Mouse (Mus musculus) bone marrow macrophage, adult 2 months (primary cell): ENCODE measurements at regions not wholly inside any gene's neighbourhood (a gene's known extent, or its start where the extent isn't known, plus 50 kb on each side); places are given as distances from the start of the nearest gene placed in this dataset.
"Not testable (repeated sequence)": the region's sequence is repeated elsewhere in the genome, so short reads cannot be mapped to it uniquely, and the experiment has no call there.

Experiments used
- H3K27ac ChIP-seq: 2 replicates; pipeline ENCODE4 v1.5.1; 2012; ENCODE audit warnings: low read depth, low read length; ENCODE audit not compliant: insufficient read depth
- H3K4me1 ChIP-seq: 2 replicates; pipeline ENCODE4 v1.6.1; 2012; ENCODE audit warnings: low read length; ENCODE audit not compliant: control insufficient read depth, insufficient read depth
- H3K4me3 ChIP-seq: 2 replicates; pipeline ENCODE4 v1.5.1; 2012; ENCODE audit warnings: mild to moderate bottlenecking, low read length, moderate library complexity; ENCODE audit not compliant: insufficient read depth
- CTCF ChIP-seq: IDR thresholded peaks from 2 replicates; pipeline ENCODE4 v1.5.1; 2012; ENCODE audit warnings: low read depth, mild to moderate bottlenecking, low read length, moderate library complexity
- POLR2A ChIP-seq: IDR thresholded peaks from 2 replicates; pipeline ENCODE4 v1.6.1; 2012; ENCODE audit warnings: mild to moderate bottlenecking, low read depth, low read length, borderline replicate concordance

- no peak overlapping the region for H3K27ac ChIP-seq
- no peaks in the 10 kb centered on the region for H3K4me1 ChIP-seq
- no peak overlapping the region for H3K4me3 ChIP-seq
- TF ChIP-seq CTCF, result no peak
- TF ChIP-seq POLR2A, result no peak
Measured at GRCm38 (mm10) chr2:17946047-17946446, 50.7 kb downstream of the H2al2a start.

GRCm38 (mm10) chr2:17945369-17945915, 51.3 kb downstream of the H2al2a start:
- Histone ChIP-seq H3K27ac (no peak overlapping the region), H3K4me1 (no peaks in the 10 kb centered on the region), H3K4me3 (no peak overlapping the region)
- TF ChIP-seq CTCF (no peak), POLR2A (no peak)

- Histone ChIP-seq H3K4me3 (no peak overlapping the region), H3K4me1 (no peaks in the 10 kb centered on the region), H3K27ac (no peak overlapping the region)
- TF ChIP-seq CTCF (no peak), POLR2A (no peak)
Measured at GRCm38 (mm10) chr2:17943506-17943905, 53.3 kb downstream of the H2al2a start.

GRCm38 (mm10) chr2:17942528-17943387, 54.0 kb downstream of the H2al2a start:
- Histone ChIP-seq H3K4me3 (no peak overlapping the region), H3K4me1 (no peaks in the 10 kb centered on the region), H3K27ac (no peak overlapping the region)
- TF ChIP-seq CTCF, result no peak
- TF ChIP-seq POLR2A, result no peak

DNA sequence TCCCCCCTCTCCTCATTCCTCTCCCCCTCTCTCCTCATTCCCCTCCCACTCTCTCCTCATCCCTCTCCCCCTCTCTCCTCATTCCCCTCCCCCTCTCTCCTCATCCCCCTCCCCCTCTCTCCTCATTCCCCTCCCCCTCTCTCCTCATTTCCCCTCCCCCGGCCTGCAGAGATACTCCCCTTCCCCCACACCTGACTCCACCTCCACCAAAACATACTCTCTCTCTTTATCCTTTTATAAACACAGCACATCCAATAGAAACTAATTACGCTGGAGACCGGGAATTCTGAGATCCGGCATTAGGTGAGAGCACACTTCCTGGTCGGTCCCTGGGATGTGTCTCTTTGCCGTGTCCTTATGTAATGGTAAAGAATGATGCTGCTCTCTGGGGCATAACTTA, 54.8 kb downstream of the H2al2a start:
- TF ChIP-seq CTCF, result no peak
- no peak for TF ChIP-seq POLR2A
- no peak overlapping the region for H3K27ac ChIP-seq
- H3K4me3 ChIP-seq, result no peak overlapping the region
- no peaks in the 10 kb centered on the region for H3K4me1 ChIP-seq

GRCm38 (mm10) chr2:17939857-17940848, 56.6 kb downstream of the H2al2a start:
- not testable (repeated sequence) for H3K27ac ChIP-seq, H3K4me3 ChIP-seq, H3K4me1 ChIP-seq

DNA sequence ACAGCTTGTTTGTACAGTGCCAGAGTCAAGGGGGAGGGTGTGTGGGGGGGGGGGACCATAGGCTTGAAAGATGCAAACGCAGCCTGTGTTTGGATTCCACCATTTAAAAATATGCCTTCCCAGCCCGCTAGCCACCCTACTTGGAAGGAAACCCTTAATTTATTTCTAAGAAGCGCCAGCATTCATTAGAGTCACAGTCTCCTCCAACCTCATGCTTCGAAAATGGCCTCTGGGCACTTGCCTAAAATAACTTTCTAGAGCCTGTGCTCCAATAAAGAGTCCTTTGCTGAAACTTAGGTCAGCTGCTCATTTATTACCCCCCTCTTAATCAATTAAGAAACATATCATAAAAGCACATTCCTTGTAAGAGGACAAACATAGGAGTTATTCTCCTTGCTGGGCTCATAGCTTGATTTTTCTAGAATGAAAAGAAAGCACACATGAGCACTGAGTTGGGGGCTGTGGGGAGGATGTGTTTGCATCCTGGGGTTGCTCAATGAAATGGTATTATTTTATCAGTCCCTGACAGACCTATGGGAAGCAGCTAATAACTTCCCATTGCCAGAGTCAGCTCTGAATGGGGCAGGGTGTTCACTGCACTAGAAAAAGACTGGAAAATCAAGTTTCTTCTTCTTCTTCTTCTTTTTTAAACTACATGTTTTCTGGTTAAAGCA, 57.4 kb downstream of the H2al2a start:
- TF ChIP-seq POLR2A (no peak), CTCF (no peak)
- Histone ChIP-seq H3K4me1 (peaks cover 2% of the 10 kb centered on the region; the same call in 1 of the 2 replicates), H3K27ac (no peak overlapping the region), H3K4me3 (no peak overlapping the region)

DNA sequence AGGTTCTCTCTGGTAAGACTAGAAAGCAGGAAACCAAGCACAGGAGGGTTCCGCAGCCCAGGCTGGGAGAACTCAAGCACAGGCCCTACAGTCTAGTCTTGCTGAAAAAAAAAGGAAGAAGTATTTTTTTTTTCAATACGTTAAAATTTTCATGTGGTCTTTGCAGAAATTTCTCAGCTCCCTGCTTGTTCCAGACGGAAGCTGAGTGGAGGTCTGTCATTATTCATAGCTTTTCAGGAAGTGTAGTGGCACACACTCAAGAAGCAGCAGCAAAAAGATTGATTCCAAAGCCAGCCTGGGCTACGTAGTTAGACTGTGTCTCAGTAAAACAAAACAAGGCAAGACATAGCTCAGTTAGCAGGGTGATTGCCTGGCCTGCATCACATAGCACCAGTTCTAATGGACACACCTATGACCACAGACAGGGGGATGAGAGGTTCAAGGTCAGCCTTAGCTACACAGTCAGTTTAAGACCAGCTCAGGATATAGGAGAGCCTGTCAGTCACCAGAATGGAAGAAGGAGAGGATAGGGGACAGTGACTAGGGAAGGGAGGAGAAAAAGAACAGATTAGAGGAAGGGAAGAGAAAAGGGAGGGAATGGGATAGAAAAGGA, 60.1 kb downstream of the H2al2a start:
- no peak overlapping the region for H3K4me3 ChIP-seq
- peaks cover 10% of the 10 kb centered on the region for H3K4me1 ChIP-seq
- TF ChIP-seq POLR2A (no peak), CTCF (no peak)
- H3K27ac ChIP-seq, result peak overlapping the region; percentile 22; the same call in 1 of the 2 replicates

DNA sequence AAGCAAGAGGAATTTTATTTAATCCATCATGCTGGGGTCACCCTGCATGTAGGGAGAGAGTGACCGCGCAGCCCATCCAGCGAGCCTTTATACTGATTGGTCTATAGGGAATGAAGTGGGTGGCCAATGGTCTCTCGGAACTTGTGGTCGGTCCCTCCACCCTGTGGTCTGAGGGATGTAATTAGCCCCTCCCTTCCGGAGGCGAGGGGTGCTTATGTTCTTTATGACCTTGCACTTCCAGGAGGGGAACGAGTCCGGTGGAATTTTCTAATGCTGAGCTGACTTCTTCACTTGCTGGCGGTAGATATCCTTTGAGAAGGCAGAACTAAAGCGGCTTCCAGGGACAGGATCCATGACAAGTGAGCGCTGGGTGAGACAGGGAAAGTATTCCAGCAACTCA, 60.8 kb downstream of the H2al2a start:
- H3K27ac ChIP-seq, result no peak overlapping the region
- H3K4me3 ChIP-seq, result no peak overlapping the region
- peaks cover 11% of the 10 kb centered on the region for H3K4me1 ChIP-seq
- TF ChIP-seq POLR2A (no peak), CTCF (no peak)
